Mouse (Mus musculus) c-Kit-negative CD71-positive TER-119-positive erythroid progenitor cells, embryonic 14.5 days (primary cell): ENCODE data around the gene Zfp688.
A peak's percentile ranks its signal among the peaks of the same experiment; 100 is the strongest.
"Not testable (repeated sequence)": the region's sequence is repeated elsewhere in the genome, so short reads cannot be mapped to it uniquely, and the experiment has no call there.

Source experiments
- DNase-seq: peaks from one replicate; pipeline ENCODE4 v3.0.0-alpha.2; 2013; ENCODE audit warnings: low read depth, low spot score

The Zfp688 gene

GRCm38 (mm10) chr7:127421388-127422191 lies at the start of gene Zfp688:
Zfp688 (minus strand) TSS chr7:127422068.
- peak; percentile 81 for DNase-seq

DNA sequence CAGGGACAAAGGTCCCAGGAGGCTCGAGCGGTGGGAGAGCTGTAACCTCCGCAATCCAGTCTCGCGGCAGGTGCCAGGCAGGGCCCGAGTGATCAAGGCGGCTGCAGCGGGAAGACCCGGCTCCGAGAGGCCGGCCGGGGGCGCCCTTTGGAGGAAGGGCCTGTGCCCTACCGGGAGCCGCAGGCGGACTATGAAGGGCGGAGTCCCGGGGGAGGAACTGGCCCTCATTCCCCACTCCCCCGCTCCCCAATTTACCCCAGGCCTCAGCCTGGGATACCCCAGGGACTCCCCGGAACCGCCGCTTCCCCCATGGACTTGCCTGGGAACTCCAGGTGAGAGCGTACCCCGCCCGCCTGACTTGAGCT lies 49.8 kb upstream of the Zfp688 start:
- DNase-seq: no peak

DNA sequence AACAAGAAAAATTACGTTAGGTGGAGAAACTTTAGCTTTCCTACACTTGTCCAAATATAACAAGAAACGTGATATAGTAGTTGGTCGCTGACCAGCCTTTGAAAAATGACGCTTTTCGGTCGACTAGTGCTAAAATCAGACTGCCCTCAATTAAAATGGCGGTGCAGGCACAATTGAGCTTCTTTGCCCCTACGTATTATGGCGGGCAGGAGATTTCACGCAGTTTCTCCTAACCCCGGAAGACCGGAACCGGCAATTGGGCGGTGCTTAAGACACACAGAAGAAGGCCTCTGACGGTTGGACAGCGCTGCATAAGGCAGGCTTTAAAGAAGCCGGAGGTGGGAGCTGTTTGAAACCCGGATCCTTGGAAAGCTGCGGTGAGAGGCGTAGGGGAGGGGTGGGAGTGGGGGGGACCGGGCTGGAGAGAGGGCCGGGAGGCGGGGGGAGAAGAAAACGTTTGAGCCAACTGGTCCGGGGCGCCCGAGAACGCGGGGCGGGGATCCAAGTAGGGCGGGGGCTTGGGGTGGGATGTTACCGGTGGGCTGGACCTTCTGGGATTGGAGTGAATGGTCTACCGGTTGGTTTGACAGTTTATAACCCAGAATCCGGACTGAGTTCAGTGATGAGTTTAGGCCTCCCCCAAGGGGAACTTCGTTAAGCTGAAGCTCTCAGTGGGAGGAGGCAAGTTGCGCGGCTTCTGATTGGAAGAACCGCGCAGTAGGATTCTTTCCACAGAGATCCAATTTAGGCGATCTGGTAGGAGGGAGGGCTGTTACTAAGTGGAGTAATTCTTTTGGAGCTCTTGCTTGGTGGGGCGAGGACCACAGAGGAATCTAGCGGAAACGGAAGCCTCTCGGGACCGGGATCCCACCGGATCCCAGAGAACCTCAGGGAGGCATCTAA lies 49.1 kb upstream of the Zfp688 start:
- peak; percentile 87 for DNase-seq

DNA sequence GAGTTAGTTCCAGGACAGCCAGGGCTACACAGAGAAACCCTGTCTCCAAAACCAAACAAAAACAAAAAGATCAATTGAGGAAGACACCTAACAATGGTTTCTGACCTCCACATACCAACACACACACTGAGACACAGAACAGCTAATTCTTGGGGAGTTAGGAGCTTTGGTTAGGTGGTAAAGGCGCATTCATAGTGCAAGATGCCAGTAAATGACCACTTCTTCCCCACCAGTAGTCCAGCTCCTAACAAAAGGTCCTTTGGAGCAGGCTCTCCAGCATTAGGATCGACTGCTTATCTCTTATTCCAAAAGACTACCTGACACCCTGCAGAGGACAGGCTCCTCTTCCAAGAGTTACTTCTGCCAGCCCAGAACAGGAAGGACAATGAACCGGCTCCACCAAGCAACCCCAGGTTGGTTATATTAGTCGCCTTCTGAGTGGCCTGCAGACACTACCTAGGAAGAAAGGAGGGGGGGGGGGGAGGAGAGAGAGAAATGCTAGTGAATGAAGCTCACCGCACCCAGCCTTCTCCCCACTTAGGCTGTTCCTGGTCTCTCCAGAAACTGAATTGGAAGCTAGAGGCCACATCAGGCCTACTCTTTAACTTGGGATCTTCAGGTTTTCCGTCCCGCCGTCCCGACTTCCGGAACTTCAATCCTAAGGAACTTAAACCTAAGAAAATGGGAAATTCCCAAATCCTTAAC lies 48.3 kb upstream of the Zfp688 start:
- DNase-seq: no peak

- no peak for DNase-seq
Observed at GRCm38 (mm10) chr7:127466606-127467005, 44.7 kb upstream of the Zfp688 start.

- not testable (repeated sequence) for DNase-seq
Observed at GRCm38 (mm10) chr7:127465670-127466069, 43.8 kb upstream of the Zfp688 start.

DNA sequence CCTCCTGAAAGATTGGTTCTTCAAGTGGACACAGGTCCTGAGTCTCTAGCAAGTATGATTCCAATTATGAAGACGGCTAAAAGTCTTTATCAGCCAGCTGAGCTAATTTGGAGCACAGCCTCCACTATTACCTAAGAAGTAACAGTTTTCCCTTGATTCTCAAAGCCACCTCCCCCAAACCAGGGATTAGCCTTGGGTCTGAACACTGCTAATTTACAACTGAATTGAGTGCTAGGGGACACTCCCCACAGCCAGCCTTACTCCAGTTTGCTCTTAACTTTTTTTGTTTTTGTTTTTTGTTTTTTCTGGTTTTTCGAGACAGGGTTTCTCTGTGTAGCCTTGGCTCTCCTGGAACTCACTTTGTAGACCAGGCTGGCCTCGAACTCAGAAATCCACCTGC lies 43.3 kb upstream of the Zfp688 start:
- DNase-seq: no peak

DNA sequence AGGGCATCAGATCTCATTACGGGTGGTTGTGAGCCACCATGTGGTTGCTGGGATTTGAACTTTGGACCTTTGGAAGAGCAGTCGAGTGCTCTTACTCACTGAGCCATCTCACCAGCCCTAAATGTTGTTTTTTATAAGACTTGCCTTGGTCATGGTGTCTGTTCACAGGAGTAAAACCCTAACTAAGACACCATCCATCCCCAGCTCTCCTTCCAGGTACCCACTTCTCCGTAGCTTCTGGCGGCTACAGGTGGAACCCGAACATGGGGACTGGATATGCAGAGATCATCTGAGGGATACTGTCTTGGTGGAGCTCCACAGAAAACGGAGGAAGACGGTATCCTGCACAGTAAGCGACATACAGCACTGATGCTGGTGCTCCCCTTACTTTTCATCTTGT lies 37.4 kb upstream of the Zfp688 start, which contains the start of gene Prr14:
Gene Prr14 (plus strand): TSS at position 301 of the 400 bp plus-strand sequence.
- not testable (repeated sequence) for DNase-seq

DNA sequence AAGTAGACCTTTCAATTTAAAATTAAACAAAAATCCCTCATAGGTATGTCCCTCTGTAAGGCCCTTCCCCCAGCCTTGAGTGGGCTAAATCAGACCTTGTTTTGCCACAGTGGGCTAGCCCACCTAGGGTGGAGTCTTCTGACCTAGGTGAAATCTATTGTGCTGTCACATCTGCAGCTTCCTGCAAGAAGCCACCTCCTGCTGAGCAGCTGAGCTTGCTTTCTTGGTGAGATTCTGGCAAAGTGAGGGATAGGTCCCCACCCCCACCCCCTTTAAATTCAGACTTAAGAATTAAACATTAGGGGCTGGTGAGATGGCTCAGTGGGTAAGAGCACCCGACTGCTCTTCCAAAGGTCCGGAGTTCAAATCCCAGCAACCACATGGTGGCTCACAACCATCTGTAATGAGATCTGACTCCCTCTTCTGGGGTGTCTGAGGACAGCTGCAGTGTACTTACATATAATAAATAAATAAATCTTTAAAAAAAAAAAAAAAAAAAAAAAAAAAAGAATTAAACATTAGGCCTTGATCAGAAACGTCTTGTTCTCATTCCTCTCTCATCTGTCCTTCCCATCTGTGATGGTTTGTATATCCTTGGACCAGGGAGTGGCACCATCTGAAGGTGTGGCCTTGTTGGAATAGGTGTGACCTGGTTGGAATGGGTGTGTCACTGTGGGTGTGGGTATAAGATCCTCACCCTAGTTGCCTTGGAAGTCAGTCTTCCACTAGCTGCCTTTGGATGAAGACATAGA lies 36.7 kb upstream of the Zfp688 start:
- DNase-seq: not testable (repeated sequence)

GRCm38 (mm10) chr7:127454905-127455304 lies 33.0 kb upstream of the Zfp688 start:
- no peak for DNase-seq

DNA sequence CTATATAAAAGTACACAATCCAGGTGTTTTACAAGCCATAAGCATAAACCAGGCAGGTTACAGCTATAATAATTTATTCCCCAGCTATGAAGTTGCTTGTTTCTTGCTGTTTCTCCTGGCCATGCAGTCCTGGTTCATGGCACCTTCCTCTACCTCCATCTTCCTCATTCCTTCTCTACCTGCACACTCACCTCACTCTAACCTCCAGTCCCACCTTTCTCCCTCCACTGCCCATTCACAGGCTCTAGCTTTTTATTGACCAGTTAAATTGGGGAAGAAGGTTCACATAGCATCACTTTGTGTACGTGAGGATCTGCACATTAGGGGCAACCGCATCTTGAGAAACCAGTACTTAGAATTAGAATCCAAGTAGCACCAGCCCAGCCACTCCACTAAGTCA lies 31.2 kb upstream of the Zfp688 start:
- DNase-seq: no peak

- DNase-seq: no peak
Observed at GRCm38 (mm10) chr7:127449966-127450365, 28.1 kb upstream of the Zfp688 start.

GRCm38 (mm10) chr7:127448521-127449300 lies 26.8 kb upstream of the Zfp688 start, which contains the start of gene Zfp689:
Zfp689 (minus strand) TSS chr7:127449158.
- peak; percentile 99 for DNase-seq

DNA sequence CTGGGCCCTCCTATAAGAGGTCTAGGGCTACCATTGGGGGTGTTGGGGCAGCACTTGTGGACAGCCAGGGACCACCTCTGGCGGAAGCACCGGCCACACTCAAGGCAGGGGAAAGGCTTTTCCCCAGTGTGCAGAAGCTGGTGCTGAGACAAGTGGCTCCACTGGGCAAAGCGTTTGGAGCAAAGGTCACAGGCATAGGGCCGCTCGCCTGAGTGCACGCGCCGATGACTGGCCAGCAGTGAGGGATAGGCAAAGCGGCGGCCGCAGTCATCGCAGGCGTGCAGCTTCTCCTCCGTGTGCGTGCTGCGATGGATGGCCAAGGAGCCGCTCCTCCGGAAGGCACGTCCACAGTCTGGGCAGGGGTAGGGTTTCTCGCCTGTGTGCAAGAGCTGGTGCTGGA lies 22.1 kb upstream of the Zfp688 start:
- DNase-seq: no peak

DNA sequence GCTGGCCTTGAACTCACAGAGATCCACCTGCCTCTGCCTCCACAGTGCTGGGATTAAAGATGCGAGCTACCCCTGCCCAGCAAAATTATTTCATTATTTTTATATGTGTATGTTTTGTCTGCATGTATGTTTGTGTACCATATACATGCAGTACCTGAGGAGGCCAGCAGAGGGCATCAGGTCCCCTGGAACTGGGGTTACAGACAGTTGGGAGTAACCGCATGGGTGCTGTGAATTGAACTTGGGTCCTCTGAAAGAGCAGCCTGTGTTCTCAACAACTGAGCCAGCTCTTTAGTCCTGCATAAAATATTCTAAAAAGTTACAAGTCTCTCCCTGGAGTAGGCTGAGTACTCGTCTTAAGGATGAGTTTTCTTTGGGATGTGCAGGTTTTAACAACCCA lies 15.9 kb upstream of the Zfp688 start:
- no peak for DNase-seq

GRCm38 (mm10) chr7:127435206-127435605 lies 13.3 kb upstream of the Zfp688 start:
- DNase-seq: no peak

DNA sequence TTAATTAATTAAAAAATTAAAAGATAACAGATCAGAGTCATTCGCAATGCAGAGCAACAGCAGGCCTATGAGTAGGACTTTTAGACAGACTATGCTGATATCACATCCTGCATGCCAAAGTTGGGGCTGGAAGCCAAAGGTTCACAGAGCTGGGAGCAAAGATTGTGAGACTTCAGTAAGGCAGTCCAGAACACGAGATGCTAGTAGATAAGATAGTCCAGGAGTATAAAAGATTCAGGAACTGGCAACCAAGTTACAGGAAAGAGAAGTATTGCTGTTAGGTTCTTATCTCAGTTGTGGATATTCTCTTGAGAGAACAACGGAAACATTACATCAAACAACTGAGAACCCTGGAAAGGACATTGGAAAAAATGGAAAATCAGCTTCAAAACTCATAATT lies 4.5 kb upstream of the Zfp688 start:
- no peak for DNase-seq

GRCm38 (mm10) chr7:127425911-127426310 lies 4.0 kb upstream of the Zfp688 start:
- DNase-seq: no peak

GRCm38 (mm10) chr7:127425291-127425690 lies 3.4 kb upstream of the Zfp688 start:
- no peak for DNase-seq

- DNase-seq: peak; percentile 28
Observed at GRCm38 (mm10) chr7:127422247-127422646, 379 bp upstream of the Zfp688 start.
